7 mouse cellular contexts compared by ENCODE assay signal in the genomic region with DNA sequence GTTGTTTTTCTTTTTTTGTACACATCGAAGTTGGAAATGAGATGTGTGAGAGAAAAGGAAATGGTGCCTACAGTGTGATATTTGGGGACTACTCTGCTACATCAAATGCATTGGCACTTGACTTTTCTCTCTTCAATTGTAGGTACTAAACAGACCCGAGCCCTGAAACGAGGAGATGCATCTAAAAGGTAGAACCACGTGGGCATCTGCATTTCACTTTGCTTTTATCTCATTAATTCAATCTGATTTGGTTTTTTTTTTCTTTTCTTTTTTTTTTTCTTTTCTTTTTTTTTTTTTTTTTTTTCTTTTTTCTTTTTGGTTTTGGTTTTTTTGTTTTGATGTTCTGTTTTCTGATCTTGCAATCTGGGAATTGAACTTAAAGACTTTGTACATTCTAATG. TPM values are rescaled to one million over a fixed set of nuclear protein-coding genes. Genes with fewer than 3 reads are reported as not detected.
A peak's percentile ranks its signal among the peaks of the same experiment; 100 is the strongest.
DNase-seq lines count a peak whose midpoint lies in the region; ATAC-seq lines count a peak whose summit lies in the region.

No protein-coding gene starts in this region.

- H3K27ac ChIP-seq in embryonic facial prominence, embryonic 13.5 days = peak overlapping the region; percentile 89; the same call in 1 of the 2 replicates
- no peak overlapping the region for H3K27ac ChIP-seq in limb, embryonic 12.5 days
- H3K27ac ChIP-seq in stomach, embryonic 16.5 days (ENCODE audit: low read length) = peak overlapping the region; percentile 83; the same call in 1 of the 2 replicates

- WGBS in embryonic facial prominence, embryonic 13.5 days = 21% methylated on average over 4 of the region's 4 CpGs
- WGBS in limb, embryonic 12.5 days = 22% methylated on average over 4 of the region's 4 CpGs
- WGBS in stomach, embryonic 16.5 days = 22% methylated on average over 4 of the region's 4 CpGs

- peak overlapping the region; percentile 85; the same call in 1 of the 2 replicates for H3K9ac ChIP-seq in embryonic facial prominence, embryonic 13.5 days
- no peak overlapping the region; the same call in 1 of the 2 replicates for H3K9ac ChIP-seq in limb, embryonic 12.5 days (replicated peaks)
- H3K9ac ChIP-seq in stomach, embryonic 16.5 days (ENCODE audit: low read length) = peak overlapping the region; percentile 90; the same call in 1 of the 2 replicates

- no peak for ATAC-seq in megakaryocyte, adult 5-6 weeks (ENCODE audit: poor library complexity, severe bottlenecking)
- no peak for ATAC-seq in embryonic facial prominence, embryonic 13.5 days (ENCODE audit: insufficient number of reproducible peaks, insufficient read depth, low FRiP score, low TSS enrichment, low read depth)
- no peak for ATAC-seq in limb, embryonic 12.5 days (ENCODE audit: insufficient number of reproducible peaks, insufficient read depth, low FRiP score, low TSS enrichment, low read depth)
- ATAC-seq in stomach, embryonic 16.5 days (ENCODE audit: insufficient read depth, low FRiP score) = no peak
- no peak for ATAC-seq in frontal cortex, adult (ENCODE audit: low TSS enrichment)

- DNase-seq in kidney, adult 11 months = no peak

- H3K27me3 ChIP-seq in megakaryocyte, embryonic 14.5 days (replicated peaks) = no peaks in the 10 kb centered on the region
- no peaks in the 10 kb centered on the region for H3K27me3 ChIP-seq in embryonic facial prominence, embryonic 13.5 days
- H3K27me3 ChIP-seq in limb, embryonic 12.5 days = no peaks in the 10 kb centered on the region
- no peaks in the 10 kb centered on the region for H3K27me3 ChIP-seq in stomach, embryonic 16.5 days (ENCODE audit: control insufficient read depth, insufficient read depth, low read length)

- H3K4me1 ChIP-seq in megakaryocyte, embryonic 14.5 days = peaks cover 33% of the 10 kb centered on the region
- H3K4me1 ChIP-seq in embryonic facial prominence, embryonic 13.5 days = peaks cover 5% of the 10 kb centered on the region
- H3K4me1 ChIP-seq in limb, embryonic 12.5 days (replicated peaks) = peaks cover 4% of the 10 kb centered on the region; the same call in 1 of the 2 replicates
- 0 out of 2 replicates have a peak, but pooled peaks cover 3% of the 10 kb centered on the region for H3K4me1 ChIP-seq in stomach, embryonic 16.5 days (ENCODE audit: control insufficient read depth, insufficient read depth, low read length)

- H3K4me2 ChIP-seq in embryonic facial prominence, embryonic 13.5 days = peak overlapping the region; percentile 69
- peak overlapping the region; percentile 67 for H3K4me2 ChIP-seq in limb, embryonic 12.5 days
- peak overlapping the region; percentile 88 for H3K4me2 ChIP-seq in stomach, embryonic 16.5 days (ENCODE audit: low read depth, low read length)

- peaks cover 42% of the 10 kb centered on the region for H3K36me3 ChIP-seq in megakaryocyte, embryonic 14.5 days (replicated peaks; ENCODE audit: low read length)
- peaks cover 22% of the 10 kb centered on the region for H3K36me3 ChIP-seq in embryonic facial prominence, embryonic 13.5 days
- peaks cover 21% of the 10 kb centered on the region for H3K36me3 ChIP-seq in limb, embryonic 12.5 days
- peaks cover 9% of the 10 kb centered on the region for H3K36me3 ChIP-seq in stomach, embryonic 16.5 days (ENCODE audit: control insufficient read depth, insufficient read depth, low read length)

- no peaks in the 10 kb centered on the region for H3K9me3 ChIP-seq in megakaryocyte, embryonic 14.5 days
- H3K9me3 ChIP-seq in embryonic facial prominence, embryonic 13.5 days = no peaks in the 10 kb centered on the region
- H3K9me3 ChIP-seq in limb, embryonic 12.5 days = no peaks in the 10 kb centered on the region
- H3K9me3 ChIP-seq in stomach, embryonic 16.5 days (replicated peaks; ENCODE audit: control insufficient read depth, low read length) = no peaks in the 10 kb centered on the region

- peak overlapping the region; percentile 92 for H3K4me3 ChIP-seq in megakaryocyte, embryonic 14.5 days (replicated peaks)
- peak overlapping the region; percentile 69 for H3K4me3 ChIP-seq in embryonic facial prominence, embryonic 13.5 days
- H3K4me3 ChIP-seq in limb, embryonic 12.5 days (replicated peaks) = peak overlapping the region; percentile 67
- H3K4me3 ChIP-seq in stomach, embryonic 16.5 days (replicated peaks; ENCODE audit: low read length) = peak overlapping the region; percentile 70

RNA-seq across cellular contexts. Expression of a gene that starts 0.7 kb away (rescaled TPM):
- polyA plus RNA-seq in megakaryocyte, embryonic 14.5 days (2012; ENCODE audit: insufficient read depth, low replicate concordance) = 0.46 TPM in 1 of 2 replicates, not detected in the other
- 6.0 and 6.6 TPM in 2 replicates for total RNA-seq in megakaryocyte, adult 5-6 weeks (2015)
- total RNA-seq in megakaryocyte, adult 5-6 weeks (2017) = 2.8 and 3.9 TPM in 2 replicates
- 36.7 and 39.2 TPM in 2 replicates for polyA plus RNA-seq in embryonic facial prominence, embryonic 13.5 days (2015; fragmentation: Nextera tagmentation; extraction: Ambion mirVana)
- 50.2 and 52.9 TPM in 2 replicates for polyA plus RNA-seq in limb, embryonic 12.5 days (2016; fragmentation: Nextera tagmentation; extraction: Ambion mirVana)
- polyA plus RNA-seq in stomach, embryonic 16.5 days (2015; fragmentation: Nextera tagmentation; extraction: Ambion mirVana) = 20.9 and 25.8 TPM in 2 replicates

RNA-seq across cellular contexts. Expression of a gene that starts 1.2 kb away (rescaled TPM):
- polyA plus RNA-seq in megakaryocyte, embryonic 14.5 days (2012; ENCODE audit: insufficient read depth, low replicate concordance) = 1.3 TPM in 1 of 2 replicates, not detected in the other
- 8.2 and 10.1 TPM in 2 replicates for total RNA-seq in megakaryocyte, adult 5-6 weeks (2015)
- total RNA-seq in megakaryocyte, adult 5-6 weeks (2017) = 9.9 and 11.7 TPM in 2 replicates
- 22.4 and 24.2 TPM in 2 replicates for polyA plus RNA-seq in embryonic facial prominence, embryonic 13.5 days (2015; fragmentation: Nextera tagmentation; extraction: Ambion mirVana)
- 19.8 and 22.7 TPM in 2 replicates for polyA plus RNA-seq in limb, embryonic 12.5 days (2016; fragmentation: Nextera tagmentation; extraction: Ambion mirVana)
- polyA plus RNA-seq in stomach, embryonic 16.5 days (2015; fragmentation: Nextera tagmentation; extraction: Ambion mirVana) = 16.3 and 19.4 TPM in 2 replicates

Comparison
In these comparisons a context has a peak if more than half of its experiments do, and no peak if none do; other contexts are left out.
1. RNA of a gene that starts 0.7 kb away (polyA plus RNA-seq): 50.2 to 52.9 TPM in limb, embryonic 12.5 days, 36.7 to 39.2 TPM in embryonic facial prominence, embryonic 13.5 days and 20.9 to 25.8 TPM in stomach, embryonic 16.5 days; 0.46 TPM in megakaryocyte, embryonic 14.5 days; every median in the first group is over 10 times any median in the second.
2. Peak in every context shown above with its lines, with median percentiles within 50 percentile points of each other: H3K4me3 ChIP-seq and H3K4me2 ChIP-seq.